Mouse (Mus musculus): ENCODE data around the gene Wnt2. TPM values are rescaled to one million over a fixed set of nuclear protein-coding genes. Genes with fewer than 3 reads are reported as not detected.

Gene Wnt2
- total RNA-seq (2014; rRNA removed) = 0.66 TPM in 1 of 2 replicates, not detected in the other
- polyA plus RNA-seq (2015; fragmentation: Nextera tagmentation; extraction: Ambion mirVana) = 0.47 and 0.49 TPM in 2 replicates

GRCm38 (mm10) chr6:18029746-18030656, at the start of gene Wnt2:
Gene Wnt2, minus strand, starts transcription at chr6:18030585.
- Histone ChIP-seq H3K4me2 (ENCODE audit: low read depth, low read length, poor library complexity, severe bottlenecking) (peak within 1 kb of the TSS; percentile 99), H3K9me3 (ENCODE audit: low read length) (no peaks in the 10 kb centered on the region), H3K4me3 (ENCODE audit: low read depth, low read length) (peak within 1 kb of the TSS; percentile 60), H3K4me1 (ENCODE audit: insufficient read depth, low read length) (peaks cover 8% of the 10 kb centered on the region; the same call in 1 of the 2 replicates), H3K36me3 (ENCODE audit: insufficient read depth, low read length) (no peaks in the 10 kb centered on the region), H3K27ac (ENCODE audit: low read depth, low read length) (no peak within 1 kb of the TSS), H3K9ac (replicated peaks; ENCODE audit: low read length, poor library complexity, severe bottlenecking) (peak within 1 kb of the TSS; percentile 42; the same call in 1 of the 2 replicates), H3K27me3 (ENCODE audit: insufficient read depth, low read length) (peaks cover 23% of the 10 kb centered on the region)
- DNase-seq (ENCODE audit: low spot score) (peak; percentile 9), ATAC-seq (ENCODE audit: low FRiP score) (peak; percentile 51)
- TF ChIP-seq CTCF (IDR thresholded peaks at IDR 0.05) = no peak
- WGBS = under 1% methylated on average over 46 of the region's 47 CpGs

GRCm38 (mm10) chr6:18078615-18079014, 48.2 kb upstream of the Wnt2 start:
- H3K4me2 ChIP-seq (ENCODE audit: low read depth, low read length, poor library complexity, severe bottlenecking) = no peak overlapping the region
- 24% methylated on average over 1 of the region's 1 CpGs for WGBS
- H3K9ac ChIP-seq (replicated peaks; ENCODE audit: low read length, poor library complexity, severe bottlenecking) = no peak overlapping the region
- DNase-seq (ENCODE audit: low spot score) (peak; percentile 51), ATAC-seq (ENCODE audit: low FRiP score) (no peak)
- no peaks in the 10 kb centered on the region for H3K36me3 ChIP-seq (ENCODE audit: insufficient read depth, low read length)
- H3K27ac ChIP-seq (ENCODE audit: low read depth, low read length) = no peak overlapping the region
- H3K9me3 ChIP-seq (ENCODE audit: low read length) = no peaks in the 10 kb centered on the region
- TF ChIP-seq CTCF (IDR thresholded peaks at IDR 0.05) = peak; percentile 75
- H3K27me3 ChIP-seq (ENCODE audit: insufficient read depth, low read length) = no peaks in the 10 kb centered on the region
- no peaks in the 10 kb centered on the region for H3K4me1 ChIP-seq (ENCODE audit: insufficient read depth, low read length)
- H3K4me3 ChIP-seq (ENCODE audit: low read depth, low read length) = no peak overlapping the region

- no peaks in the 10 kb centered on the region for H3K4me1 ChIP-seq (ENCODE audit: insufficient read depth, low read length)
- H3K27ac ChIP-seq (ENCODE audit: low read depth, low read length) = no peak overlapping the region
- H3K27me3 ChIP-seq (ENCODE audit: insufficient read depth, low read length) = no peaks in the 10 kb centered on the region
- DNase-seq (ENCODE audit: low spot score) (no peak), ATAC-seq (ENCODE audit: low FRiP score) (no peak)
- no peaks in the 10 kb centered on the region for H3K36me3 ChIP-seq (ENCODE audit: insufficient read depth, low read length)
- H3K9ac ChIP-seq (replicated peaks; ENCODE audit: low read length, poor library complexity, severe bottlenecking) = no peak overlapping the region
- no peaks in the 10 kb centered on the region for H3K9me3 ChIP-seq (ENCODE audit: low read length)
- H3K4me2 ChIP-seq (ENCODE audit: low read depth, low read length, poor library complexity, severe bottlenecking) = no peak overlapping the region
- TF ChIP-seq CTCF (IDR thresholded peaks at IDR 0.05) = no peak
- 87% methylated on average over 7 of the region's 7 CpGs for WGBS
- no peak overlapping the region for H3K4me3 ChIP-seq (ENCODE audit: low read depth, low read length)
These were observed 46.6 kb upstream of the Wnt2 start for GRCm38 (mm10) chr6:18076986-18077385.

GRCm38 (mm10) chr6:18076577-18076976, 46.2 kb upstream of the Wnt2 start:
- ATAC-seq (ENCODE audit: low FRiP score) (no peak), DNase-seq (ENCODE audit: low spot score) (no peak)
- Histone ChIP-seq H3K9ac (replicated peaks; ENCODE audit: low read length, poor library complexity, severe bottlenecking) (no peak overlapping the region), H3K27ac (ENCODE audit: low read depth, low read length) (no peak overlapping the region), H3K27me3 (ENCODE audit: insufficient read depth, low read length) (no peaks in the 10 kb centered on the region), H3K36me3 (ENCODE audit: insufficient read depth, low read length) (no peaks in the 10 kb centered on the region), H3K4me2 (ENCODE audit: low read depth, low read length, poor library complexity, severe bottlenecking) (no peak overlapping the region), H3K9me3 (ENCODE audit: low read length) (no peaks in the 10 kb centered on the region), H3K4me3 (ENCODE audit: low read depth, low read length) (no peak overlapping the region), H3K4me1 (ENCODE audit: insufficient read depth, low read length) (no peaks in the 10 kb centered on the region)
- 71% methylated on average over 5 of the region's 5 CpGs for WGBS
- TF ChIP-seq CTCF (IDR thresholded peaks at IDR 0.05) = no peak

GRCm38 (mm10) chr6:18057899-18058298, 27.5 kb upstream of the Wnt2 start:
- Histone ChIP-seq H3K27ac (ENCODE audit: low read depth, low read length) (no peak overlapping the region), H3K36me3 (ENCODE audit: insufficient read depth, low read length) (no peaks in the 10 kb centered on the region), H3K9me3 (ENCODE audit: low read length) (no peaks in the 10 kb centered on the region), H3K4me3 (ENCODE audit: low read depth, low read length) (no peak overlapping the region), H3K27me3 (ENCODE audit: insufficient read depth, low read length) (no peaks in the 10 kb centered on the region), H3K4me2 (ENCODE audit: low read depth, low read length, poor library complexity, severe bottlenecking) (no peak overlapping the region), H3K4me1 (ENCODE audit: insufficient read depth, low read length) (no peaks in the 10 kb centered on the region), H3K9ac (replicated peaks; ENCODE audit: low read length, poor library complexity, severe bottlenecking) (no peak overlapping the region)
- ATAC-seq (ENCODE audit: low FRiP score) (no peak), DNase-seq (ENCODE audit: low spot score) (no peak)
- WGBS = 87% methylated on average over 4 of the region's 4 CpGs
- TF ChIP-seq CTCF (IDR thresholded peaks at IDR 0.05) = no peak

- no peak for DNase-seq (ENCODE audit: low spot score)
- H3K9ac ChIP-seq (replicated peaks; ENCODE audit: low read length, poor library complexity, severe bottlenecking) = no peak overlapping the region
- ATAC-seq (ENCODE audit: low FRiP score) = no peak
These were observed 21.3 kb upstream of the Wnt2 start for GRCm38 (mm10) chr6:18051702-18052101.

More at GRCm38 (mm10) chr6:18051702-18052101, 21.3 kb upstream of the Wnt2 start:
- Histone ChIP-seq H3K4me2 (ENCODE audit: low read depth, low read length, poor library complexity, severe bottlenecking) (no peak overlapping the region), H3K36me3 (ENCODE audit: insufficient read depth, low read length) (no peaks in the 10 kb centered on the region), H3K4me1 (ENCODE audit: insufficient read depth, low read length) (no peaks in the 10 kb centered on the region), H3K27me3 (ENCODE audit: insufficient read depth, low read length) (no peaks in the 10 kb centered on the region), H3K4me3 (ENCODE audit: low read depth, low read length) (no peak overlapping the region), H3K27ac (ENCODE audit: low read depth, low read length) (no peak overlapping the region), H3K9me3 (ENCODE audit: low read length) (no peaks in the 10 kb centered on the region)
- 36% methylated on average over 5 of the region's 5 CpGs for WGBS
- no peak for TF ChIP-seq CTCF (IDR thresholded peaks at IDR 0.05)
